Mouse (Mus musculus) megakaryocyte, embryonic 14.5 days (primary cell): Measurements from ENCODE around the gene Dkk3.

ENCODE experiments used
- FLI1 ChIP-seq: IDR thresholded peaks from 2 replicates; pipeline ENCODE4 v1.6.1; 2012; ENCODE audit warnings: low read length, inconsistent platforms, mixed read lengths
- GATA1 ChIP-seq: IDR thresholded peaks from 3 replicates; pipeline ENCODE4 v1.6.1; 2012; ENCODE audit warnings: mixed read lengths, low read length, inconsistent platforms, borderline replicate concordance

GRCm38 (mm10) chr7:112110638-112111372, 48.1 kb downstream of the Dkk3 start:
- TF ChIP-seq GATA1 (no peak), FLI1 (no peak)
